Mouse (Mus musculus) right cerebral cortex, adult 18-20 months (tissue): Measurements from ENCODE around the gene Trak1.
A peak's percentile ranks its signal among the peaks of the same experiment; 100 is the strongest.

Source experiments
- DNase-seq: peaks from one replicate; pipeline ENCODE4 v3.0.0; 2022; ENCODE audit warnings: mixed read lengths

The Trak1 gene

DNA sequence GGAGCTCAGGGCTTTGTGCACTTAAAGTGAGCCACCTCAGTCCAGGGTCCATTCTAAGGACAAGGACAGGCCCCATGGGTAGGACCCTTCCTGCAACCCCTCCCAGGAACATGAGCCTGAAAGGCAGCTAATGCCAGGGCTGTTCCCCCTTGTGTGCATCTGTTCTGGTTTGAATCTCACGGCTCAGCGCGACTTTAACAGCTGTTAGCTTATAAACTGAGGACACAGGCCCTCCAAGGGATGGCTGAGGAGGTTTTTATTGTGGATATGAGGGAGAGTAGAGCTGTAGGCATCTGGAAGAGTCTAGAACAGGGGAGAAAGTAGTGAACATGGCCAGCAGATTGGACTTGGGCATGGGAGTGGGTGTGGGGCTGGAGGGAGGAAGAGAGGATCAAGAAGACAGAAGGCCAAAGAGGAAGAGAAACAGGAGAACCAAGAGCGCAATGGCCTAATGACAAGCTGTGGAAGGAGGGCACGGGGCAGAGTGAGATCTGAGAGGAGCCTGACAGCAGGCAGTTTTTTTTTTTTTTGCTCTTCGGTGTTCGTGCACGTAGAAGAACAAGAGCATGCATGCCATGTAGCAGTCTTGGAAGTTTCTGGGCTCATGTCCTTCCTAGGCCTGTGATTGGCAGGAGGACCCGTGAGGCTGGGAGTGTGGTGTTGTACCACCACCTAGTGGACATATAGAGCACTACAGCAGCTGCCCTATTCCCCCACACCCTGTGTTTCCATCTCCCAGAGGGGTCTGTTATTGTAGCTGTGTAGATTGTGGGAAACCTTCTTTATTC is 77.0 kb downstream of the Trak1 start:
- no peak for DNase-seq

DNA sequence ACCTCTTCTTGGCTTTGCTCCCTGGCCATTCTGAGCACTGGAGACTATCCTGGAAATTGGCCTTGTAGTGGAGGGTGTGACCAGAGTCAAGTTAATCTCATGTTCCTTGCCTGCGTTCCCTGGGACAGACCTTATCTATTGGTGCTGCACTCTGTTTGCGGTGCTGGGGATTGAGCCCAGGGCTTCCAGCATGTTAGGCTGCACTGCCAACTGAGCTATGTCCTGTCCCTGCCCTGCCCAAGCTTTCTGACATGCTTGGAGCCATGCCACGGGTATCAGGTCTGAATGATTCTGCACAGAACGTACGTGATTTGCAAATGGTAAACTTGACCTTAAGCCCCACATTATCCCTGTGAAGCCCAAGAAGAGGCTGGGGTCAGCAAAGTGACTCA is 77.6 kb downstream of the Trak1 start:
- no peak for DNase-seq

GRCm38 (mm10) chr9:121376094-121376493 is 78.8 kb downstream of the Trak1 start:
- DNase-seq: no peak

- DNase-seq: no peak
Measured at GRCm38 (mm10) chr9:121380310-121380920, 83.1 kb downstream of the Trak1 start.

DNA sequence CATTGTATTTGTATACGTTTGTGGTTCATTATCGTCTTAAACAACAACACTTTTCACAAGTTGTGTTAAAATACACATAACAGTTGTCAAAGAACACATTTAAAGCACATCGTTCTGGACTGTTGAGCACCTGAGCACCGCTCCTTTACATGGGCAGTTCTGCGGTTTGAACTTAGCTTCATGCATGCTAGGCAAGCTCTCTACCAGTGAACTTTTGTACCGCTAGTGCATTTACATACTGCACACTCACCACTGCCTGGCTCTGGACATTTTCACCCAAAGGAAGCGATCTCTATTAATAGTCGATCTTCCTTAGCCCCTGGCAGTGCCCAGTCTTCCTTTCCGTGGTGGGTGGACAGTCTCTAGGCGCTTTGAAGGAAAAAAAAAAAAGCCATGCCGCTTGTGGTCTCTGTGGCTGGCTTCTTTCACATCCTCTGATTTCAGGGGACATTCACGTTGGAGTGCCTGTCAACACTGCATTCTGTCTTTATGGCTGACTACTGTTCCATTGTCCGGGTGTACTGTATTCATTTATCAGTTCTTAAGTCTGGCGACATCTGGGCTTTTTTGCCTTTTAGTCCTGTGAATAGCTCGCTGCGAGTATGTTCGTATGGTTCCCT is 84.5 kb downstream of the Trak1 start:
- DNase-seq: no peak

DNA sequence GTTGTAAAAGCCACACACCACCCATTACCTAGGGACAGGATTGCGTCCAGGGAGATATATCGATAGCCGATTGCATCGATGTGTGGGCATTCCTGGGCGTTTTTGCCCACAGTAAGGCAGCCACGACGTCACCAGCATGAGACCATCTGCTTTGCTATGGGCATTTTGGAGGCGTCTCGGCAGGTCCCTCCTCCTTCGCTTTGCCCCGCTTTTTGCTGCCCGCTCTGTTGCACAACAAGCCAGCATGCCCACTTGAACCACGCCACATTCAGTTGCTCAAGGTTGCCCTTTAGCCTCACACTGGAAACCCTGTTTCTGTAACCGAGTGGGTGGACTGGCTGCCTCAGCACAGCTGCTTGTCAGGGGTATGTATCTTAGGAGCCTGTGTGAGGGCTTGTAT is 85.3 kb downstream of the Trak1 start:
- DNase-seq: peak; percentile 88

DNA sequence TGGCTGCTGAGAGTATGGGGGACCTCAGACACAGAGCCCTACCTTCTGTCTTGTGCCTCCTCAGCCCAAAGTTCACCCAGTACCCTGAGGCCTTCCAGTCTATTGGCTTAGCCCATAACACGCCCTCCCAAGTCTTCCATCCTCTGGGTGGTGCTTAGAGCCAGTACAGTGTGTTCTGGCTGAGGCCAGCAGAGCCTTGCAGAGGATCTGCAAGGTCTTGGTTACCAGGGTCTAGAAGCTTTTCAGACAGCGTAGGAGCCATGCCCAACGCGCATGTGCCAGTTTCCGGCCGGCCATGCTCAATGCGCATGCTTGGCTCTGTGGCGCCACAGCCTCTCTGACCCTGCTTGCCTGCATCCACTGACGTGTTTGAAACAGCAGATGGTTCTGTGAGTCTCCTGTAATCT is 85.9 kb downstream of the Trak1 start:
- peak; percentile 90 for DNase-seq

DNA sequence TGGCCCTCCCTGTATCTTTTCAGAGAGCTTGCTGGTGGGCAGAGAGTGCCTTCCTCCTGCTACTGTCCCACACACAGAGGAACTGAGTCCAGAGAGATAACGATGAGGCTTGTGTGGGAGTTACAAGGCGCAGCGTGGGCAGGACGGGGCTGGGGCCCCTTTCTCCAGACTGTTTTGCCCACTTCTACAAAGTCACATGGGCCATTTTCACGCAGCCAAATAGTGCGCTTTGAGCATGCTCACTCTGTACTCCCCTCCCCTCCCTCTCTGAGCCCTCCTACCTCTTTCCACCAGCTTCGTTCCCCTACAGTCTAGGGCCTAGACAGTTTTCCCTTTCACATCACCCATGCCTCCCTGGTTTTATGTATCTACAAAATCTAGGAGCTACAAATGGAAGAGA is 87.3 kb downstream of the Trak1 start:
- peak; percentile 70 for DNase-seq

DNA sequence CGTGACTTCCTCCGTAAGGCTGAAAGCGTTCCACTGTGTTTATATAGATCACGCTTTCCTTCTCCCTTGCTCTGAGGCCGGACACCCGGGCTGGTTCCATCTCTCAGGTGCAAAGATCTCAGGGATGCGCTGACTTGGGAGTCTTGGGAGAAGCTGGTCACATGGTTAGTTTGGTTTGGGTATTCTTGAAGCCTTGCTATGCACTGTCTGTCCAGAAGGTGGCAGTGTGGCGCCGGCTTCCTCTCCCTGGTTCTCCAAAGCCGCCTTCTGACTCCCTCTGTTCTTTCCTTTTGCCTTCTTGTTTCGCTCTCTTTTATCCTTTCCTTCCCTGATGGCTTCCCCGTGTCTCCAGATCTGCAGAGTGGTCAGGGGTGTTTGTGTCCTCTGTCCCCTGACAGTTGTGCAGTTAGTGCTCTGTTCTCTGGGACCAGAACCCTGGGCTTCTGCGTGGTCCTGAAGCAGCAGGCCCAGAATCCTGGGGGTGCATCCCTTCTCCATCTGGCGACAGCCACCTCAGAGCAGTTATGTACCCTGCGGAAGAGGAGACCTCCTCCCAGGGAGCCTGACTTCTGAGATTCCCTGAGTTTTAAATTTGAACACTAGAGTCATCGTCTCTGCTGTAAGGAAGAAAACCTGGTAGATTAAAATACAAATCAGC is 87.9 kb downstream of the Trak1 start:
- peak; percentile 90 for DNase-seq

DNA sequence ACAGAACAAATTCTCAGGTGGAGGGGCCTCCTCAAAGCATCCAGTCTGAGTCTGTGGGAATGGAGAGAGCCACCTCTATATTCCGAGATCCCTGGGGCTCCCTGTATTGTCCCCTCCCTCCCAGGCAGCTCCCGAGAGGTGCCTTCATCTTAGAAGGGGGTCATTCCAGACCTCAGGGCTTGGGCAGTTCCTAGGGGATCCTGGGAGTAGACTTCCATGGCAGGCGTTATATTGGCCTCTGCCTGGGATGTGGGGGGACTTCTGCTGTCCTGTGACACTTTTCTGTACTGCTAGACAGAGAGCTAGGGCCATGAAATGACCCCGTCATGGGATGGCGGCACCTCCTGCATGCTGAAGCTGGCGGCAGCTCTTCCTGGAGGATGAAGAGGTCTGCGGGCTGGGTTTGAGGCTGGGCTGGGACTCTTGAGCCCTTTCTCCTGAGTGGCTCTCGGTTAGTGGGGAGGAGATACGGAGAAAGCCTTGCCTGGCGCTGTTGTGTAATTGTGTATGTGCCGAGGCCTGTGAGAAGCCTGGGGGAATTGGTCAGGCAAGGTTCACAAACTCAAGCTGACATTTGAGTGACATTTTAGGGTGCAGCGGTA is 88.5 kb downstream of the Trak1 start:
- DNase-seq: no peak

GRCm38 (mm10) chr9:121387539-121388272 is 90.4 kb downstream of the Trak1 start:
- peak; percentile 91 for DNase-seq

- no peak for DNase-seq
Measured at GRCm38 (mm10) chr9:121388273-121388931, 91.1 kb downstream of the Trak1 start.

DNA sequence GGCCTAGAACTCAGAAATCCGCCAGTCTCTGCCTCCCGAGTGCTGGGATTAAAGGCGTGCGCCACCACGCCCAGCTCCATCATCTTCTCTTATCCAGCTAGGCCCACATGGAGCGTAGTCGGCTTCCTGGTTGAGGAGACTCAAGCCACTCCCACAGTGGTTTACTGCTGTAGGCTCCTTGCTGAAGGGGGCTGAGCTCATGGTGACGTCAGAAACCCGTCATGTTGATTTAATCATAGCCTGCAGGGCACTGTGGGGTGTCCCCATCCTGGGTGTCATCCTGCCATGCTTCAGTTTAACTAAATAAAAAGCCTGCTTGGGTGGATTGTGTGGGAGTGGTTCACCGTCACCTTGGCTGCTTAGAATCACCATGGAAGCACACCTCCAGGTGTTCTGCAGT is 92.0 kb downstream of the Trak1 start:
- DNase-seq: peak; percentile 79

GRCm38 (mm10) chr9:121391898-121392297 is 94.6 kb downstream of the Trak1 start:
- no peak for DNase-seq

GRCm38 (mm10) chr9:121392427-121392826 is 95.1 kb downstream of the Trak1 start:
- DNase-seq: peak; percentile 83

GRCm38 (mm10) chr9:121393104-121393503 is 95.8 kb downstream of the Trak1 start:
- DNase-seq: no peak

- no peak for DNase-seq
Measured at GRCm38 (mm10) chr9:121394882-121395281, 97.6 kb downstream of the Trak1 start.

DNA sequence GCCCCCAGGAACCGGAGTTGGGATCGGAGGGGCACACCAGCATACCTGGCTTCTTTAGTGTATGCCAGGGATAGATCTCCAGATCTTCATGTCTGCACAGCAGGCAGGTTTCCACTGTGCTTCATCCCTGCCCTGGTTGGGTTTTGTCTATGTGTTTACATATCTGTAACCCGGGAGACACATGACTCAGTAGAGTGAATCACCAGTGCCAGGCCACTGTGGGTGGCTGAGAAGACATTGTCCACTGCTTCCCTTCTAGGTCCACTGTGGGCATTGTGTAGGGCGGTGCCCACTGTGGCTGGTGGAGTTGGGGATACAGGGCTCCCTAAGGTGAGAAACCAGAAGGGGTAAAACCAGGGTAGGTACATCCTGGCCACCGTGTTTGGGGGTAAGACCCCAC is 98.5 kb downstream of the Trak1 start:
- no peak for DNase-seq

DNA sequence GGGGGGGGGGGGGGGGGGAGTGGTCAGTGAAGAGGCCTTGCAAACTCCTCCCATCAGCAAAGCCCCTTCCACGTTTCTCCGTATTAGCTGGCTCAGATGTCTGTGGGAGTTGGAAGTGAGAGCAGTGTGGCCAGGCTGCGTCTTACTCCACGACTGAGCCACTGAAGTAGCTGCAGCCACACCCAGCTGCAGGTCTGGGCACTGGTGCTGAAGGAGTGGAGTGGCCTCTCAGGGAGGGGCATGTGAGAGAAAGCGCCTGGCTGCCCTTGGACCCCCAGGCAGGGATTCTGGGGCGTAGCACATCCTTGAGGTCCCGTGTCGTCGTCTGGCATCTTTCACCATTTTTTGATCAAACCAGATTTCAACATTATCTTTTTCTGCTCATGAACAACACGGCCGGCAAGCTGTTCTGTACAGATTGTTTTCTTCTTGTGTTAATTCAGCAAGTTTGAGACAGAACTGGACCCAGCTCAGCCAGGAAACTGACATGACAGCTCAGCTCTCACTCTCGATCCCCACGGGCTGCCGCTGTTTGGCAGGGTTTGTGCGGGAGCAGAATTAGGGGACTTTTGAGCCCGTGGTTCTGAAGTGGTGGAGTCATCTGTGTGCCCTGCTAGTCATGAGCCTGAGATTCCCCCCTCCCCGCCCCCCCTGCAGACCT is 100.9 kb downstream of the Trak1 start:
- peak; percentile 45 for DNase-seq

- peak; percentile 82 for DNase-seq
Measured at GRCm38 (mm10) chr9:121398761-121399160, 101.5 kb downstream of the Trak1 start.

DNA sequence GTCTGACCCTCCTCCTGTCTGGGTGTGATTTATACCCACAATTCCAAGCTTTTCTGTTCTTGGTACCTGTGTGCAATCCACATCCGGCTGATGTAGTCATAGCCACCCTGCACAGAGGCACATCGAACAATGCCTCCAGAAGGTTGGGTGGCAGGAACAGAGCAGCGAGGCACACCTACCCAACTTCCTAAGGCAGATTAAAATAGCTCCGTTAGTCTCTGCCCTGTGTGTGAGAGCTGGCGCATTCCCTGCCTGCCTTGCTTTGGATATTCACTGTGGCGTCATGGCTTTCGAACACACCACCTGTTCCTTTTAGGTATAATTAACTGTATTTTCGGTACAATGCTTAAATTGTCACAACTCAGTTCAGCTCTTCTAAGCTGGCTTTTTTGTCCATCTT is 103.3 kb downstream of the Trak1 start:
- peak; percentile 63 for DNase-seq
